ENCODE assay signal across 8 mouse cellular contexts in genomic region chr16:30502221-30502891, GRCm38 (mm10). TPM values are rescaled to one million over a fixed set of nuclear protein-coding genes. Genes with fewer than 3 reads are reported as not detected.
DNase-seq lines count a peak whose midpoint lies in the region; ATAC-seq and TF ChIP-seq lines count a peak whose summit lies in the region.

No protein-coding gene starts in this region.

- H3K27ac ChIP-seq in brown adipose tissue, adult 24 weeks (replicated peaks; ENCODE audit: low read depth, low read length) = peak overlapping the region; percentile 95
- H3K27ac ChIP-seq in hindbrain, embryonic 14.5 days = no peak overlapping the region
- peak overlapping the region; percentile 71 for H3K27ac ChIP-seq in liver, postnatal 0 days (ENCODE audit: low read depth)
- peak overlapping the region; percentile 64 for H3K27ac ChIP-seq in stomach, embryonic 16.5 days (ENCODE audit: low read length)

- peaks cover 13% of the 10 kb centered on the region for H3K4me1 ChIP-seq in brown adipose tissue, adult 24 weeks (ENCODE audit: control insufficient read depth, insufficient read depth, insufficient read length, low read length)
- H3K4me1 ChIP-seq in hindbrain, embryonic 14.5 days (replicated peaks; ENCODE audit: control insufficient read depth, insufficient read depth, low read length) = peaks cover 8% of the 10 kb centered on the region; the same call in 1 of the 2 replicates
- H3K4me1 ChIP-seq in liver, postnatal 0 days (ENCODE audit: insufficient read depth) = peaks cover 22% of the 10 kb centered on the region
- peaks cover 6% of the 10 kb centered on the region; the same call in 1 of the 2 replicates for H3K4me1 ChIP-seq in stomach, embryonic 16.5 days (ENCODE audit: control insufficient read depth, insufficient read depth, low read length)

- H3K36me3 ChIP-seq in hindbrain, embryonic 14.5 days (replicated peaks; ENCODE audit: control insufficient read depth, insufficient read depth) = no peaks in the 10 kb centered on the region
- H3K36me3 ChIP-seq in liver, postnatal 0 days (replicated peaks; ENCODE audit: insufficient read depth, low read length) = no peaks in the 10 kb centered on the region
- no peaks in the 10 kb centered on the region for H3K36me3 ChIP-seq in stomach, embryonic 16.5 days (ENCODE audit: control insufficient read depth, insufficient read depth, low read length)

- no peaks in the 10 kb centered on the region for H3K9me3 ChIP-seq in hindbrain, embryonic 14.5 days (ENCODE audit: control insufficient read depth, low read length)
- no peaks in the 10 kb centered on the region for H3K9me3 ChIP-seq in liver, postnatal 0 days (ENCODE audit: low read length)
- no peaks in the 10 kb centered on the region for H3K9me3 ChIP-seq in stomach, embryonic 16.5 days (replicated peaks; ENCODE audit: control insufficient read depth, low read length)

- peak overlapping the region; percentile 56 for H3K4me3 ChIP-seq in brown adipose tissue, adult 24 weeks (ENCODE audit: insufficient read depth, low read depth, low read length)
- H3K4me3 ChIP-seq in hindbrain, embryonic 14.5 days (replicated peaks; ENCODE audit: low read length) = no peak overlapping the region
- H3K4me3 ChIP-seq in liver, postnatal 0 days (ENCODE audit: low read depth, low read length) = peak overlapping the region; percentile 43
- H3K4me3 ChIP-seq in stomach, embryonic 16.5 days (replicated peaks; ENCODE audit: low read length) = peak overlapping the region; percentile 24

- no peak for TF ChIP-seq CTCF in liver, postnatal 0 days (IDR thresholded peaks at IDR 0.05; ENCODE audit: low read depth)

- H3K4me2 ChIP-seq in hindbrain, embryonic 14.5 days (replicated peaks) = peak overlapping the region; percentile 24; the same call in 1 of the 2 replicates
- peak overlapping the region; percentile 69 for H3K4me2 ChIP-seq in liver, postnatal 0 days (ENCODE audit: low read depth, low read length)
- peak overlapping the region; percentile 50 for H3K4me2 ChIP-seq in stomach, embryonic 16.5 days (ENCODE audit: low read depth, low read length)

- 45% methylated on average over 25 of the region's 25 CpGs for WGBS in hindbrain, embryonic 14.5 days
- 4% methylated on average over 25 of the region's 25 CpGs for WGBS in liver, postnatal 0 days (ENCODE audit: insufficient replicate concordance)
- 18% methylated on average over 25 of the region's 25 CpGs for WGBS in stomach, embryonic 16.5 days

- H3K9ac ChIP-seq in hindbrain, embryonic 14.5 days = no peak overlapping the region
- peak overlapping the region; percentile 41 for H3K9ac ChIP-seq in liver, postnatal 0 days (replicated peaks)
- peak overlapping the region; percentile 60 for H3K9ac ChIP-seq in stomach, embryonic 16.5 days (ENCODE audit: low read length)

- peak; percentile 56 for DNase-seq in embryo, embryonic 11 days
- DNase-seq in embryo, embryonic 9.5 days (ENCODE audit: extremely low spot score) = no peak
- no peak for DNase-seq in hindbrain, embryonic 14.5 days (ENCODE audit: low spot score)
- DNase-seq in liver, postnatal 0 days = peak; percentile 63
- DNase-seq in cerebellum, postnatal 14 days = no peak
- DNase-seq in B cell, adult 2 months = no peak

- ATAC-seq in hindbrain, embryonic 14.5 days (ENCODE audit: low FRiP score) = no peak
- peak; percentile 80 for ATAC-seq in liver, postnatal 0 days
- ATAC-seq in stomach, embryonic 16.5 days (ENCODE audit: insufficient read depth, low FRiP score) = peak; percentile 55; the same call in 1 of the 2 replicates

- H3K27me3 ChIP-seq in hindbrain, embryonic 14.5 days (ENCODE audit: control insufficient read depth, insufficient read depth, low read length) = no peaks in the 10 kb centered on the region
- no peaks in the 10 kb centered on the region for H3K27me3 ChIP-seq in liver, postnatal 0 days (ENCODE audit: insufficient read depth, low read length)
- H3K27me3 ChIP-seq in stomach, embryonic 16.5 days (ENCODE audit: control insufficient read depth, insufficient read depth, low read length) = no peaks in the 10 kb centered on the region

- no peak; the same call in none of the 2 replicates for TF ChIP-seq EP300 in liver, postnatal 0 days (IDR thresholded peaks at IDR 0.05; ENCODE audit: low read depth)

RNA-seq across cellular contexts. Expression of gene Tmem44, which starts 48.3 kb away (rescaled TPM):
- 1.3 and 2.6 TPM in 2 replicates for polyA plus RNA-seq in brown adipose tissue, adult 24 weeks (2012; ENCODE audit: insufficient read depth, insufficient read length, missing spikeins)
- polyA plus RNA-seq in hindbrain, embryonic 14.5 days (2014; fragmentation: Nextera tagmentation; extraction: Ambion mirVana) = 63.9 and 76.4 TPM in 2 replicates
- polyA plus RNA-seq in liver, postnatal 0 days (2015; fragmentation: Nextera tagmentation; extraction: Ambion mirVana) = 0.73 and 0.89 TPM in 2 replicates
- polyA plus RNA-seq in stomach, embryonic 16.5 days (2015; fragmentation: Nextera tagmentation; extraction: Ambion mirVana) = 8.4 and 11.0 TPM in 2 replicates

Comparison
In these comparisons a context has a peak if more than half of its experiments do, and no peak if none do; other contexts are left out.
1. DNase-seq: peak in embryo, embryonic 11 days (single experiment) and liver, postnatal 0 days (single experiment); none in embryo, embryonic 9.5 days (single experiment), hindbrain, embryonic 14.5 days (single experiment), cerebellum, postnatal 14 days (0 of 2) and B cell, adult 2 months (0 of 2).
2. Peak in every context shown above with its lines, with median percentiles within 50 percentile points of each other: H3K4me2 ChIP-seq.